Mouse (Mus musculus): ENCODE measurements around the gene Amy1. TPM values are rescaled to one million over a fixed set of nuclear protein-coding genes. Genes with fewer than 3 reads are reported as not detected.
"Not testable (repeated sequence)": the region's sequence is repeated elsewhere in the genome, so short reads cannot be mapped to it uniquely, and the experiment has no call there.

Amy1 gene
- polyA plus RNA-seq (2015; fragmentation: Nextera tagmentation; extraction: Ambion mirVana): 16.1 and 20.4 TPM in 2 replicates

DNA sequence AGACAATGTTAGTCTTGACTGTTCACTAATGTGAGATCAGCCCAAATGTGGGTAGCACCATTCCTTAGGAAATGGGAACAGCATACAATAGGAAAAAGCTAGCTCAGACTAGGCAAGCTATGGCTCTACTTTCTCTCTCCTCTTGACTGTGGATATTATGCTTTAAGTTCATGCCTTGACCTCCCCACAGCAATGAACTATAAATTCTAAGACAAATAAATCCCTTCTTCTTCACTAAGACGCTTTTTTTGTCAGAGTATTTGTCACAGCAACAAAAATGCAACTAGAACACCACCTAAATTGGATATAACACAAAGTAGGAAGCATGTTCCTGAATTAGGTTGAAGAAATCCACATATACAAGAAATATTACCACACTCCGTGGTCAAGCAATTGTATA is at the start of gene Amy1:
Gene Amy1 (minus strand): TSS at position 101 of the 400 bp plus-strand sequence.
- Histone ChIP-seq H3K9ac (ENCODE audit: low read depth, low read length) (no peak within 1 kb of the TSS), H3K36me3 (ENCODE audit: control insufficient read depth, insufficient read depth, low read length) (peaks cover 10% of the 10 kb centered on the region), H3K4me1 (ENCODE audit: control insufficient read depth, insufficient read depth, low read depth, low read length) (no peaks in the 10 kb centered on the region), H3K27ac (ENCODE audit: low read depth, low read length) (no peak within 1 kb of the TSS), H3K4me3 (ENCODE audit: low read length) (no peak within 1 kb of the TSS), H3K27me3 (replicated peaks; ENCODE audit: control insufficient read depth, insufficient read depth, low read length) (no peaks in the 10 kb centered on the region), H3K4me2 (ENCODE audit: low read length) (no peak within 1 kb of the TSS), H3K9me3 (ENCODE audit: control insufficient read depth, low read length) (no peaks in the 10 kb centered on the region)
- ATAC-seq: no peak
- 97% methylated on average over 2 of the region's 2 CpGs for WGBS

DNA sequence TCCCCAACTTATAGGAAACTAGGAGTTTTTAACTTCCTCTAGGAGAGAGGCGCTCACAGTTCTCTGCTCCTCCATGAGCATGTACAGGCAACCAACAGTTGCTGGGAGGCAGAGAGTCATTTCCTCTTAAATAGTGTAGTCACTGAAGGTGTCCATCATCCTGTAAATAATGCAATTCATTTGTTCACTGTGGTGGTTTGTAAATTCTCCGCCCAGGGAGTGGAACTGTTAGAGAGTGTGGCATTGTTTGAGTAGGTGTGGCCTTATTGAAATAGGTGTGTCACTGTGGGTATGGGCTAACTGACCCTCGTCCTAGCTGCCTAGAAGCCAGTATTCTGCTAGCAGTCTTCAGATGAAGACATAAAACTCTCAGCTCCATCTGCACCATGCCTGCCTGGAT is 47.8 kb upstream of the Amy1 start:
- no peak overlapping the region for H3K27ac ChIP-seq (ENCODE audit: low read depth, low read length)
- H3K9ac ChIP-seq (ENCODE audit: low read depth, low read length): no peak overlapping the region
- no peak for ATAC-seq
- H3K9me3 ChIP-seq (ENCODE audit: control insufficient read depth, low read length): no peaks in the 10 kb centered on the region
- no peaks in the 10 kb centered on the region for H3K4me1 ChIP-seq (ENCODE audit: control insufficient read depth, insufficient read depth, low read depth, low read length)
- H3K4me3 ChIP-seq (ENCODE audit: low read length): no peak overlapping the region
- H3K36me3 ChIP-seq (ENCODE audit: control insufficient read depth, insufficient read depth, low read length): no peaks in the 10 kb centered on the region
- no peaks in the 10 kb centered on the region for H3K27me3 ChIP-seq (replicated peaks; ENCODE audit: control insufficient read depth, insufficient read depth, low read length)
- 91% methylated on average over 3 of the region's 3 CpGs for WGBS
- no peak overlapping the region for H3K4me2 ChIP-seq (ENCODE audit: low read length)

DNA sequence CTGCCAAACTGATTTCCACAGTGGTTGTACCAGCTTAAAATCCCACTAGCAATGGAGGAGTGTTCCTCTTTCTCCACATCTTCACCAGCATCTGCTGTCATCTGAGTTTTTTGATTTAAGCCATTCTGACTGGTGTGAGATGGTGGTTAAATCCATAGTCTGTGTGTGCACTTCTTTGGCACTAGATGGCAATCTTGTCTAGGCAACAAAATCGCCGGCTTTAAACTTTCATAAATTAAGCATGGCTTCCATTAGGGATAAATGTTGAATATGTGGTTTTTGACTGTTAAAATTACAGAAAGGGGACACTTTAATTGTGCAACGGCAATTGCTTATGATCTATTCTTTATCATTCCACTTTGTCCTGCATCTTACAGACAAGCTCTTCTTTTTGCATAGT is 44.9 kb upstream of the Amy1 start:
- ATAC-seq: peak; percentile 76; the same call in 1 of the 2 replicates
- not testable (repeated sequence) for H3K9me3 ChIP-seq (ENCODE audit: control insufficient read depth, low read length); H3K4me2 ChIP-seq (ENCODE audit: low read length); H3K4me1 ChIP-seq (ENCODE audit: control insufficient read depth, insufficient read depth, low read depth, low read length); H3K27ac ChIP-seq (ENCODE audit: low read depth, low read length); H3K9ac ChIP-seq (ENCODE audit: low read depth, low read length); H3K27me3 ChIP-seq (replicated peaks; ENCODE audit: control insufficient read depth, insufficient read depth, low read length); H3K4me3 ChIP-seq (ENCODE audit: low read length); H3K36me3 ChIP-seq (ENCODE audit: control insufficient read depth, insufficient read depth, low read length)
- whole genome bisulfite sequencing: 54% methylated on average over 3 of the region's 3 CpGs

DNA sequence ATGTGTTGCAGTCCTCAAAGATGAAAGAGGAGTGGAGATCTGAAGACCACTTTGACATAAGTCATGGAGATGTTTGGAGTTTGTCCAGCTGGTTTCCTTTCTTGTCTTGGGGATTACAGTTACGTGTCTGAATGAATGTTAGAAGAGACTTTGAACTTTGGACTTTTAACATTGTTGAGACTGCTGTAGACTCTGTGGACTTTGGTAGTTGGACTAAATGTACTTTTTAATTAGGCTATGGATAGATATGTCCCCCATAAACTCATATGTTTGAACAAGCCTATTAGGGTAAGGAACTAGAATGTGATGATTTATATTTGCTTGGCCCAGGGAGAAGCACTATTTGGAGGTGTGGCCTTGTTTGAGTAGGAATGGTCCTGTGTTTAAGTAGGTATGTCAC is 33.0 kb upstream of the Amy1 start:
- Histone ChIP-seq H3K4me2 (ENCODE audit: low read length) (no peak overlapping the region), H3K36me3 (ENCODE audit: control insufficient read depth, insufficient read depth, low read length) (no peaks in the 10 kb centered on the region), H3K4me3 (ENCODE audit: low read length) (no peak overlapping the region), H3K9me3 (ENCODE audit: control insufficient read depth, low read length) (no peaks in the 10 kb centered on the region), H3K4me1 (ENCODE audit: control insufficient read depth, insufficient read depth, low read depth, low read length) (no peaks in the 10 kb centered on the region), H3K27ac (ENCODE audit: low read depth, low read length) (no peak overlapping the region), H3K9ac (ENCODE audit: low read depth, low read length) (no peak overlapping the region), H3K27me3 (replicated peaks; ENCODE audit: control insufficient read depth, insufficient read depth, low read length) (no peaks in the 10 kb centered on the region)
- no peak for ATAC-seq
- WGBS: 86% methylated on average over 1 of the region's 1 CpGs

DNA sequence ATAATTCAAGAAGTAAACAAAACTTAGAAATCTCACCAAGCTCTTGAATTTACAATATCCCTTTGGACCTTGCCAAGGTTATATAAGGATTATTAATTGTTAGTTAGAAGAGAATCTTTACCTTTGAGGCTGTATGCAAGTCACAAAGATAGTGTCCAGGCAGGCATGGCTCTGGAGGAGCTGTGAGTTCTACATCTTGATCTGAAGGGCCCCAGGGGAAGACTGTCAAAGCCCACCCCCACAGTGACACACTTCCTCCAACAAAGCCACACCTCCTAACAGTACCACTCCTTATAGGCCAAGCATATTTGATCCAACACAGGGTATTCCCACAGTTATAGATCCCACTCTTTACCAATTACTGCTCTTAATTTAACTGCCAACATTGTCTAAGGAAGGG is 27.7 kb upstream of the Amy1 start:
- no peaks in the 10 kb centered on the region for H3K9me3 ChIP-seq (ENCODE audit: control insufficient read depth, low read length)
- H3K36me3 ChIP-seq (ENCODE audit: control insufficient read depth, insufficient read depth, low read length): no peaks in the 10 kb centered on the region
- no peaks in the 10 kb centered on the region for H3K27me3 ChIP-seq (replicated peaks; ENCODE audit: control insufficient read depth, insufficient read depth, low read length)
- H3K4me1 ChIP-seq (ENCODE audit: control insufficient read depth, insufficient read depth, low read depth, low read length): peaks cover 5% of the 10 kb centered on the region
- no peak overlapping the region for H3K9ac ChIP-seq (ENCODE audit: low read depth, low read length)
- H3K27ac ChIP-seq (ENCODE audit: low read depth, low read length): no peak overlapping the region
- H3K4me2 ChIP-seq (ENCODE audit: low read length): no peak overlapping the region
- H3K4me3 ChIP-seq (ENCODE audit: low read length): no peak overlapping the region
- no peak for ATAC-seq

DNA sequence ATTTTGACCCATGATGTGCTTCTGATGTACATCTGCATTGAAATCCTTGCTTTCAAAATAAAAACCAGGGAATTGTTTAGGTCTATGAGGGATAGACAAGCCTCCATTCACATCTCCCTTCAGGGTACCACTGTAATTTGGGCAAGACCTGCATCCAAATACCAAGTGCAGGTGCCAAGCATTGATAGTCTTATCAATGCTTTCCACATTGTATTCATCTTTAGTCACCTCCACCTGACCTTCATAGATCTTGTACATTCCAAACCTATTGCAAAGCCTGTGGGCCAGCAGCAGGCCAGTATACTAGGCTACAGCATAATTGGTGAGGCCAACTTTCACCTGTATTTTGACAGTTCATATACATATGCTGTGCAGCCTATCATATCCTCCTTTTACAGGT is 25.1 kb upstream of the Amy1 start:
- Histone ChIP-seq H3K4me2 (ENCODE audit: low read length) (no peak overlapping the region), H3K27ac (ENCODE audit: low read depth, low read length) (no peak overlapping the region), H3K4me1 (ENCODE audit: control insufficient read depth, insufficient read depth, low read depth, low read length) (peaks cover 5% of the 10 kb centered on the region), H3K27me3 (replicated peaks; ENCODE audit: control insufficient read depth, insufficient read depth, low read length) (no peaks in the 10 kb centered on the region), H3K9ac (ENCODE audit: low read depth, low read length) (no peak overlapping the region), H3K4me3 (ENCODE audit: low read length) (no peak overlapping the region), H3K36me3 (ENCODE audit: control insufficient read depth, insufficient read depth, low read length) (peaks cover 3% of the 10 kb centered on the region), H3K9me3 (ENCODE audit: control insufficient read depth, low read length) (no peaks in the 10 kb centered on the region)
- ATAC-seq: no peak

DNA sequence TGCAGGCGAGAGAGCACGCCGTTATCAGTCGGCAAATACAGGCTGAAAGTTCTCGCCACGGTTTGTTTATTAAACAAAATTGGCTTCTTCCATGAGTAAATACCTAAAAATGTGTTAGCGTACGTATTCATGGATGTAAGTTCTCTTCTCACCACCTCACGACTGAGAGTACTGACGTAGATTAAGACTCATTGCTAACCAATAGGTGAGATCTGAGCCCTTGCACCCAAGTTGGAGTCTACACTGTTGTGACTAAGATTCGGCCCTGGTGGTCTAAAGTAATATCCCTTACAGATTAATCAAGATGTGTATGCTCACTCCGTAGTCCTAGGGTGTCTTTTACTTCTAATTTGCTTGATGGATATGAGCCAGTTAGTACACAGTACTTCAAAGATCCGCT is 24.1 kb upstream of the Amy1 start:
- H3K9ac ChIP-seq (ENCODE audit: low read depth, low read length): peak overlapping the region; percentile 98
- peaks cover 3% of the 10 kb centered on the region for H3K36me3 ChIP-seq (ENCODE audit: control insufficient read depth, insufficient read depth, low read length)
- no peaks in the 10 kb centered on the region for H3K9me3 ChIP-seq (ENCODE audit: control insufficient read depth, low read length)
- no peak for ATAC-seq
- 12% methylated on average over 13 of the region's 13 CpGs for WGBS
- peaks cover 5% of the 10 kb centered on the region for H3K4me1 ChIP-seq (ENCODE audit: control insufficient read depth, insufficient read depth, low read depth, low read length)
- no peaks in the 10 kb centered on the region for H3K27me3 ChIP-seq (replicated peaks; ENCODE audit: control insufficient read depth, insufficient read depth, low read length)
- peak overlapping the region; percentile 100 for H3K27ac ChIP-seq (ENCODE audit: low read depth, low read length)
- H3K4me3 ChIP-seq (ENCODE audit: low read length): peak overlapping the region; percentile 84
- H3K4me2 ChIP-seq (ENCODE audit: low read length): peak overlapping the region; percentile 70

DNA sequence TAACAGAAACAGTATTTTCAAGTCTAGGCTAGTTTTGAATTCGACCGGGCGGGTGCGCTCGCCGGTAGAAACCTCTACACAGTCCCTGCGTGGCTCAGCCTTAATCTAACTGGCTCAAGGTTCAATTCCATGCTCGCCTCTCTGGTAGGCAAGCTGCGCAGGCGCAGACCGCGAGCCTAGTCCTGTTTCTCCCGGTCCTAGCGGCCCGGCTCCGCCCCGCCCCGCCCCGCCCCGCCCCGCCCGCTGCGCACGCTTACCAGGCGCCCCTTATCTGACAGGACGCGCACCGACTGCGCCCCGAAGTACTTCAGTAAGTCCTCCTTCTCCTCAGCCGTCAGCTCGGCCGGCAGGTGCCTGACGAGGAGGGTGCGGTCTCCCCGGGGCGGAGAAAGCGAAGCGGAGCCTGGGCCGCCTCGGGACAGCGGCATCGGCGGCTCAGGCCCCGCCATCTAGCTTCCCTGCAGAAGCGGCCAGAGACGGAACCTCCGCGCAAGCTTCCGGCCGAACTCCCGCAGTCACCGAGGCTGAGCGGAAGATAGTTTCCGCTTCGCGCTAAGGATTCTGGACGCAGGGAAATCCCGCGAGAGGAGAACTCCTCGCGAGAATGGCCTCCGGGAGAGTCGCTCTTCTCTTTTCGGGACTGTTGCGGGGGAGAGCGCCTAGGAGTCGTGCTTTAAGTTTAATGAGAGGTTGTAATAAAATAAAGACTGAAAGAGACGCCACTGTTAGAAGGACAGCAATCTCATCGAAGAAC is 23.3 kb upstream of the Amy1 start, which contains the start of gene Rnpc3:
Gene Rnpc3 (minus strand): TSS at position 544 of the 754 bp plus-strand sequence.
- no peaks in the 10 kb centered on the region for H3K27me3 ChIP-seq (replicated peaks; ENCODE audit: control insufficient read depth, insufficient read depth, low read length)
- peak; percentile 98 for ATAC-seq
- peak within 1 kb of the TSS; percentile 70 for H3K4me2 ChIP-seq (ENCODE audit: low read length)
- H3K4me1 ChIP-seq (ENCODE audit: control insufficient read depth, insufficient read depth, low read depth, low read length): peaks cover 5% of the 10 kb centered on the region
- WGBS: under 1% methylated on average over 65 of the region's 70 CpGs
- H3K36me3 ChIP-seq (ENCODE audit: control insufficient read depth, insufficient read depth, low read length): peaks cover 3% of the 10 kb centered on the region
- H3K4me3 ChIP-seq (ENCODE audit: low read length): peak within 1 kb of the TSS; percentile 84
- peak within 1 kb of the TSS; percentile 98 for H3K9ac ChIP-seq (ENCODE audit: low read depth, low read length)
- peak within 1 kb of the TSS; percentile 100 for H3K27ac ChIP-seq (ENCODE audit: low read depth, low read length)
- H3K9me3 ChIP-seq (ENCODE audit: control insufficient read depth, low read length): no peaks in the 10 kb centered on the region

DNA sequence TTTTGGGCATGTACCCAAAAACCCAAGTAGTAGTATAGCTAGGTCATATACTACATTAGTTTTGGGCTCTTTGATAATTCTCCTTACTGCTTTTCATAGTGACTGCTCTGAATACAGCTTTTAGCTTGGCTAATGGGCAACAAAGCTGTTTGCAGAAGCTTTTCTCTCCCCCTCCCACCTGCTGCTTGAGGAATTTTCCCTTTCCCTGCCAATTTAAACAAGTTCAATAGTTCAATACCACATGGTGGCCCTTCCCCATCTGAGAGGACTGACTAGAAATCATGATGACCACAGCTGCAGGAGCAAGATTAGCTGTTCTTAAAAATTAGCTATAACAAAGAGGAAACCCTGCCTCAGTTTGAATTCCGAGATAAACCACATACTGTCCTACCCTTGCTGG is 15.7 kb downstream of the Amy1 start:
- no peak overlapping the region for H3K9ac ChIP-seq (ENCODE audit: low read depth, low read length)
- no peak overlapping the region for H3K4me2 ChIP-seq (ENCODE audit: low read length)
- no peaks in the 10 kb centered on the region for H3K4me1 ChIP-seq (ENCODE audit: control insufficient read depth, insufficient read depth, low read depth, low read length)
- no peaks in the 10 kb centered on the region for H3K27me3 ChIP-seq (replicated peaks; ENCODE audit: control insufficient read depth, insufficient read depth, low read length)
- 66% methylated on average over 1 of the region's 1 CpGs for WGBS
- no peak overlapping the region for H3K4me3 ChIP-seq (ENCODE audit: low read length)
- H3K9me3 ChIP-seq (ENCODE audit: control insufficient read depth, low read length): no peaks in the 10 kb centered on the region
- ATAC-seq: no peak
- peaks cover 4% of the 10 kb centered on the region for H3K36me3 ChIP-seq (ENCODE audit: control insufficient read depth, insufficient read depth, low read length)
- H3K27ac ChIP-seq (ENCODE audit: low read depth, low read length): no peak overlapping the region
